Mouse (Mus musculus) neural tube, embryonic 14.5 days (tissue): ENCODE data around the gene Dnm1. TPM values are rescaled to one million over a fixed set of nuclear protein-coding genes. Genes with fewer than 3 reads are reported as not detected.

ENCODE experiments used
- ATAC-seq: fragments of 200-750 bp; cut with Nextera tagmentation; 2 replicates; pipeline ENCODE4 v1.8.0; 2017; ENCODE audit warnings: low read depth, mild to moderate bottlenecking, moderate TSS enrichment, moderate library complexity
- H3K27ac ChIP-seq: fragments of 300-500 bp; sonication (generic); 2 replicates; pipeline ENCODE4 v1.5.1; 2014; ENCODE audit warnings: low read depth, mild to moderate bottlenecking, control low read depth, low read length, moderate library complexity, mixed read lengths
- H3K27me3 ChIP-seq: fragments of 300-500 bp; sonication (generic); 2 replicates; pipeline ENCODE4 v1.6.1; 2014; ENCODE audit warnings: low read length; ENCODE audit not compliant: control insufficient read depth, insufficient read depth
- H3K36me3 ChIP-seq: fragments of 300-500 bp; sonication (generic); 2 replicates; pipeline ENCODE4 v1.6.1; 2014; ENCODE audit warnings: low read length, mixed read lengths; ENCODE audit not compliant: control insufficient read depth, insufficient read depth
- H3K4me1 ChIP-seq: fragments of 300-500 bp; sonication (generic); 2 replicates; pipeline ENCODE4 v1.6.1; 2014; ENCODE audit warnings: low read length; ENCODE audit not compliant: control insufficient read depth, insufficient read depth
- H3K4me2 ChIP-seq: fragments of 300-500 bp; sonication (generic); 2 replicates; pipeline ENCODE4 v1.6.1; 2014; ENCODE audit warnings: mild to moderate bottlenecking, low read depth, low read length, control low read depth
- H3K4me3 ChIP-seq: fragments of 300-500 bp; sonication (generic); 2 replicates; pipeline ENCODE4 v1.5.1; 2014; ENCODE audit warnings: low read depth, low read length, control low read depth, mixed read lengths
- H3K9ac ChIP-seq: fragments of 300-500 bp; sonication (generic); replicated peaks from 2 replicates; pipeline ENCODE4 v1.6.1; 2014; ENCODE audit warnings: low read depth, mild to moderate bottlenecking, control low read depth, low read length, mixed read lengths
- H3K9me3 ChIP-seq: fragments of 300-500 bp; sonication (generic); 2 replicates; pipeline ENCODE4 v1.6.1; 2016; ENCODE audit warnings: low read length; ENCODE audit not compliant: control insufficient read depth
- WGBS: fragments of 180-500 bp; shearing (Covaris S2); extraction: QIAGEN DNeasy Blood & Tissue Kit; methylation state at CpG from one replicate; pipeline ENCODE4 v1.1.7; 2014; 5-methylcytosine and 5-hydroxymethylcytosine counted together
- polyA plus RNA-seq: library from polyadenylated mRNA; unstranded; fragments of >200 nt; fragmentation: Nextera tagmentation; extraction: Ambion mirVana; gene quantifications from 2 replicates; pipeline ENCODE4 v1.2.1, GENCODE M21; 2014

Gene Dnm1
- polyA plus RNA-seq, 1 experiment from 2014 or later, result 146 TPM

- H3K27ac ChIP-seq, result no peak within 1 kb of the TSS
- ATAC-seq, result no peak
- H3K9me3 ChIP-seq, result no peaks in the 10 kb centered on the region
- H3K4me3 ChIP-seq, result no peak within 1 kb of the TSS
- H3K27me3 ChIP-seq, result no peaks in the 10 kb centered on the region
- WGBS, result 63% methylated on average over 5 of the region's 5 CpGs
- no peaks in the 10 kb centered on the region for H3K36me3 ChIP-seq
- no peak within 1 kb of the TSS for H3K9ac ChIP-seq
- no peak within 1 kb of the TSS for H3K4me2 ChIP-seq
- no peaks in the 10 kb centered on the region for H3K4me1 ChIP-seq
These were observed 34.8 kb upstream of the Dnm1 start, which contains the start of gene Lcn2 for GRCm38 (mm10) chr2:32387706-32388490. Gene Lcn2 (minus strand): TSS chr2:32388252.

- peaks cover 20% of the 10 kb centered on the region for H3K36me3 ChIP-seq
- no peak overlapping the region for H3K27ac ChIP-seq
- WGBS, result 78% methylated on average over 2 of the region's 2 CpGs
- no peaks in the 10 kb centered on the region; the same call in 1 of the 2 replicates for H3K27me3 ChIP-seq
- no peaks in the 10 kb centered on the region for H3K9me3 ChIP-seq
- H3K4me1 ChIP-seq, result peaks cover 11% of the 10 kb centered on the region
- ATAC-seq, result no peak
- H3K4me2 ChIP-seq, result no peak overlapping the region
- H3K4me3 ChIP-seq, result no peak overlapping the region
- H3K9ac ChIP-seq, result no peak overlapping the region
These were observed 29.6 kb upstream of the Dnm1 start for GRCm38 (mm10) chr2:32382689-32383088.

GRCm38 (mm10) chr2:32381775-32382223 lies 28.7 kb upstream of the Dnm1 start, which contains the start of gene 1110008P14Rik:
Gene 1110008P14Rik (minus strand): TSS chr2:32381938.
- no peaks in the 10 kb centered on the region for H3K9me3 ChIP-seq
- H3K4me3 ChIP-seq, result peak within 1 kb of the TSS; percentile 60
- peaks cover 11% of the 10 kb centered on the region for H3K4me1 ChIP-seq
- WGBS, result 0% methylated on average over 30 of the region's 47 CpGs
- no peaks in the 10 kb centered on the region; the same call in 1 of the 2 replicates for H3K27me3 ChIP-seq
- peak within 1 kb of the TSS; percentile 89 for H3K4me2 ChIP-seq
- H3K9ac ChIP-seq, result peak within 1 kb of the TSS; percentile 65
- peak; percentile 87 for ATAC-seq
- H3K27ac ChIP-seq, result peak within 1 kb of the TSS; percentile 46
- peaks cover 29% of the 10 kb centered on the region for H3K36me3 ChIP-seq

DNA sequence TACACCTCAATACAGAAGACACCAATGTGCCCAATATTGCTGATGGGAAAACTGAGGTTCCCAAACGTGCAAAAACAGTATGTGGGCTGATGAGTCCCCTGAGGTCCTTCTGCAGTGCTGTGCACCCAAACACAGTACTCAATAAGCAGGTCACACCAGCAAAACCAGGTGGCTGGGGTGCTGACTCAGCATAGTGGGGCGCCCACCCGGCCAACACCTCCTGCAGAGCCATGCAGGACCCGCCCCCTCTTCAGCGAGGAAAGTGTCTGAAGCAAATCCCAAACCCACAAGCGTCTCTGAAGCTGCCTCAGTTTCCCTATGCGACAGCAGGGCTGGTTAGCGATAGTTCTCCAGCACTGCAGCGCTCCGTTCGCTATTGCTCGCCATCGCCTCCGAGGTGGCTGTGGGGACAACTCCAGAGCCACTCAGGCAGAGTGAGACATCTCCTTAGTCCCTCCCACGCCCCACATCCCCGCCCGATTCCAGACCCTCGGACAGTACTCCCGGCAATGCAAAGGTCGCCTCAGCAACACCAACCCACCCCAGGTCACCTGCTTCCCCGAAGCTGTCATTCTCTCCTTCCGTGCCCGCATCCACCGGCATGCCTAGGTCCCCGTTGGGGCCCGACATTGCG lies 28.1 kb upstream of the Dnm1 start:
- H3K9me3 ChIP-seq, result no peaks in the 10 kb centered on the region
- H3K4me2 ChIP-seq, result peak overlapping the region; percentile 89
- H3K4me3 ChIP-seq, result peak overlapping the region; percentile 60
- WGBS, result under 1% methylated on average over 27 of the region's 27 CpGs
- ATAC-seq, result peak; percentile 66
- H3K27me3 ChIP-seq, result no peaks in the 10 kb centered on the region; the same call in 1 of the 2 replicates
- peaks cover 34% of the 10 kb centered on the region for H3K36me3 ChIP-seq
- H3K27ac ChIP-seq, result no peak overlapping the region
- H3K4me1 ChIP-seq, result peaks cover 11% of the 10 kb centered on the region
- peak overlapping the region; percentile 65 for H3K9ac ChIP-seq

DNA sequence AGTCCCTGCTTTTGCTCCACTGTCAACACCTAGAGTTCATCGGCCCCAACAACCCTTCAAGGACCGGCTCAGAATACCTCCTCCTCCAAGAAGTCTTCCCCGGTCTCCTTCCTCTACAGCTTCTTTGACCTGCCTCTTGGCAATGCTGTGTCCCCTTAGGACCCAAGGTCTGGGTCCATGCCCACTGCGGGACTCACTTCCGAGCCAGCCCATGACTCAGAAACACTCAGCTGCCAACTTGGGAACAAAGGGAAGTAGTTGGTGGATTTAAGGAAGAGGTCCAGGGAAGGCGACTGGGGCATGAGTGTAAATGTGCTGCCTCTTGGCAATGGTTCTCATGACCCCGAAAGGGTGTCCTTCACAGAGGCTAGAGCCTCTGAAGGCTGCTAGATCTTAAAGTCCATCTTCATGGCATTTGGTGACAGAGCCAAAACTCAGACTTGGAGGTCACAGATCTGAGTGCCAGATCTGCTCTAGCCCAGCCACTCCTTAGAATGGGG lies 26.9 kb upstream of the Dnm1 start:
- Histone ChIP-seq H3K36me3 (peaks cover 45% of the 10 kb centered on the region), H3K4me3 (no peak overlapping the region), H3K27me3 (no peaks in the 10 kb centered on the region; the same call in 1 of the 2 replicates), H3K27ac (no peak overlapping the region), H3K9me3 (no peaks in the 10 kb centered on the region), H3K4me1 (peaks cover 11% of the 10 kb centered on the region), H3K9ac (no peak overlapping the region), H3K4me2 (no peak overlapping the region)
- 89% methylated on average over 7 of the region's 7 CpGs for WGBS
- ATAC-seq, result no peak

GRCm38 (mm10) chr2:32376963-32377362 lies 23.8 kb upstream of the Dnm1 start:
- Histone ChIP-seq H3K36me3 (peaks cover 57% of the 10 kb centered on the region), H3K4me1 (peaks cover 8% of the 10 kb centered on the region), H3K4me2 (no peak overlapping the region), H3K9ac (no peak overlapping the region), H3K9me3 (no peaks in the 10 kb centered on the region), H3K4me3 (no peak overlapping the region), H3K27ac (no peak overlapping the region), H3K27me3 (no peaks in the 10 kb centered on the region; the same call in 1 of the 2 replicates)
- ATAC-seq, result no peak
- 92% methylated on average over 10 of the region's 10 CpGs for WGBS

DNA sequence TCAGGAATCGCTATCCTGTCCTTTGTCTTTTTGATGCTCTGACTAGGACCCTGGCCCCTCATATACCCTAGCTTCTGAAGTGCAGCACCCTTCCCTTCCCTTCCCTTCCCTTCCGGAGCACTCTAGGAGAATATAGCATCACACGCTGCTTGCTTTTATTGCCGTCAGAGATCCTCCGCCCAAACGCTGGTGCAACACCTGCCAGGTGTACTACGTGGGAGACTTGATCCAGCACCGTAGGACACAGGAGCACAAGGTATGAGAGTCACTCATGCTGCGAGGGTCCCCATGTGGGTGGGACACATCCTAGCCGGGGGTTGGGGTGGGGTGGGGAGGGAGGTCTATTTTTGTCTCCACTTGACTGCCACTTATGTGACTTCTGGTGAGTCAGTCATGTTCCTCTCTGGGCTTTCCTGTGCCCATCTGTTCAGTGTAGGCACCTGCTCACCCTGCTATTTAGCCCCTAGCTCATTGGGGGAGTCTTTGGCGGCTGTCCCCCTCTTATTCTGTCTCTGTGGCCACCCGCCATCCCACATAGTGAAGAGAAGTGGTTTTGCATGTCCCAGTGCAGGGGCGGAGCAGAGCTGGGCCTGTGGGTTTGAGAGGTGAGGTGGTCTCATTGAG lies 22.3 kb upstream of the Dnm1 start:
- no peak overlapping the region for H3K4me2 ChIP-seq
- no peaks in the 10 kb centered on the region for H3K9me3 ChIP-seq
- H3K27ac ChIP-seq, result no peak overlapping the region
- H3K9ac ChIP-seq, result no peak overlapping the region
- no peaks in the 10 kb centered on the region for H3K4me1 ChIP-seq
- no peak overlapping the region for H3K4me3 ChIP-seq
- 92% methylated on average over 13 of the region's 13 CpGs for WGBS
- H3K36me3 ChIP-seq, result peaks cover 70% of the 10 kb centered on the region
- no peak for ATAC-seq
- H3K27me3 ChIP-seq, result no peaks in the 10 kb centered on the region

- 90% methylated on average over 10 of the region's 10 CpGs for WGBS
- no peaks in the 10 kb centered on the region for H3K9me3 ChIP-seq
- H3K36me3 ChIP-seq, result peaks cover 78% of the 10 kb centered on the region
- no peak for ATAC-seq
- H3K4me2 ChIP-seq, result no peak overlapping the region
- no peaks in the 10 kb centered on the region for H3K27me3 ChIP-seq
- H3K4me3 ChIP-seq, result no peak overlapping the region
- H3K9ac ChIP-seq, result no peak overlapping the region
- no peak overlapping the region for H3K27ac ChIP-seq
- H3K4me1 ChIP-seq, result no peaks in the 10 kb centered on the region
These were observed 21.1 kb upstream of the Dnm1 start for GRCm38 (mm10) chr2:32374191-32374590.
